Mouse (Mus musculus): ENCODE data around the gene Itgb5.

Itgb5 gene

DNA sequence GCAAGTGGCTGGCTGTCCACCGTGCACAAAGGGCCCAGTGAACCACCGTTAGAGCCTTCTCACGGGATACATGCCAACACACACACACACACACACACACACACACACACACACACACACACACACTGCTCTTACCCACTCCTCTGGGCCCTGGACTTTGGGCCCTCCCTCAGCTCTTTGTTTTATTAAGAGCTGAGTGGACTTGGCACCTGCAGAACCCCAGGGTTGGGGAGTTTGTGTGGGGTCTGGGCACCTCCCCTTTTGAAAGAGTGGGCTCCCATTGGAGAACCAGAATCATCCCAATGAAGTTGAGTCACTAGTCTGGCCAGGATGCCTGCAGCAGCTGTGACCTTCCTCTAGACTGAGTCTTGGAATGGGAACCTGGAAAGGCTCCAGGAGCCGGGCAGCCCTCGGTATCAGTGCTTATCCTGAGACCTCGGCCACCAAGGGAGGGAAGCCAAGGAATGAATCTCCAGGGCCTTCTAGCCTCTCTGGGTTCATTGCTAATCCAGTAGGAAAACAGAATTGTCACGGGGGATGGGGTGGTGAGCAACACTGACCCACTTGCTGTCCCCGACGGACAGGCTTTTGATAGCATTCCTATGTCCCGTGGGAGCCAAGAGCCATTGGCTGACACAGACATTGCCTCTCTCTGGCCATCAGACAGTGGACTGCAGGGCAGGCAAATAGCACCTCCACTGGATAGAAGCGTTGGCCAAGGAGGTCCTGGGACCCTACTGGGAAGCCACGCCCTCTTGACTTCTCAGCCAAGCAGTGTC, 87.2 kb downstream of the Itgb5 start:
- DNase-seq, result peak; percentile 55 to 72

DNA sequence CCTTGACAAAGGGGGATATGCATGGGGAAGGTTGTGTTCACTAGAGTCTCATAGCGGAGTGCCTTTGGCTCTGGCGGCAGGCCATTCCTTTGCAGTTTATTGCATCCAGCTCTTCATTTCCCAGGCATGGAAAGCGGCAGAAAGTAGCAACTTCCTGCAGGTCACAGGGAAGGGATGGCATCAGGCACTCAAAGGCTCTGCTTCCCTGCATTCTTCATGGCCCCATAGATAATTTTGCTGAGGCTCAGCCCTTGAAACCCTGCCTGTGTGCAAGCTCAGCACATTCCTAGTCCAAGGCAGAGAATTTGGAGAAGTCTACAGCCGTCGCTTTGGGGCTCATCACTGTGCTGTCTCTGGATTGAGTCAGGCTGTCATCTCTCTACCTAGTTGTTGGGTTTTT, 87.9 kb downstream of the Itgb5 start:
- no peak for DNase-seq

DNA sequence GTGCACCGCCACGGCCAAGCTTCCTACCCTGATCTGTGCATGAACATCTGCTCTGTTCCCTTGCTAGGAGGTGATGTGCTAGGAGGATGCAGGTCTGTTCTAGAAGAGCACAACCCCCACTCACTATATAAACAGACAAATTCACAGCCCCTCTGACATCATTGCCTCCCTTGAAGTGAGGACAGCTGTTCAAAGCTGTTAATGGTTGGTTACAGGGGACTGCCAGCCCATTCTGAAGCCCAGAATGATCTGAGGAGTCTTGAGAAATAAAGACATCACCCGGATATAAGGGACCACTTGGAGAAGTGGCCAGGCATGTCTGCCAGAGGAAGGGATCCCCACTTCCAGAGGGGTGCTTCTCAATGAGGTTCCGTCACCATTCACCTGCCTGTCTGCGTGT, 88.5 kb downstream of the Itgb5 start:
- DNase-seq, result no peak

DNA sequence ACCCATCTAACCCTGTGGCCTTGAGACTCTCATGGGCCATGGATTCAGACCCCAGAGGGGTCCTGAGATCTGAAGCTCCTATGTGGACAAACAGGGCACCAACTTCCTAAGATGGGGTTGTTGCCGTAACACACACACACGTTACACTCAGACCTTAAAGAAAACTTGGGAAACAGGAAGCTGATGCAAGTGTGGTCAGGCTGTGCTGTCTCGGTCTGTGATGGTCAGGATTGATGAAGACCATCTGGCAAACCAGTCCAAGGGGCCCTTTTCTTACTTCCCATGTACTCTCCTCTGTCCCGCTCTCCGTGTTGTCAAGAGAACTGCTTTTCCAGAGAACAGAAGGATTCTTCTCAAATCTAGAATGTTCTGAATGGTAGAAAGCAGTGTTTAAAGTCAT, 92.0 kb downstream of the Itgb5 start:
- no peak for DNase-seq

DNA sequence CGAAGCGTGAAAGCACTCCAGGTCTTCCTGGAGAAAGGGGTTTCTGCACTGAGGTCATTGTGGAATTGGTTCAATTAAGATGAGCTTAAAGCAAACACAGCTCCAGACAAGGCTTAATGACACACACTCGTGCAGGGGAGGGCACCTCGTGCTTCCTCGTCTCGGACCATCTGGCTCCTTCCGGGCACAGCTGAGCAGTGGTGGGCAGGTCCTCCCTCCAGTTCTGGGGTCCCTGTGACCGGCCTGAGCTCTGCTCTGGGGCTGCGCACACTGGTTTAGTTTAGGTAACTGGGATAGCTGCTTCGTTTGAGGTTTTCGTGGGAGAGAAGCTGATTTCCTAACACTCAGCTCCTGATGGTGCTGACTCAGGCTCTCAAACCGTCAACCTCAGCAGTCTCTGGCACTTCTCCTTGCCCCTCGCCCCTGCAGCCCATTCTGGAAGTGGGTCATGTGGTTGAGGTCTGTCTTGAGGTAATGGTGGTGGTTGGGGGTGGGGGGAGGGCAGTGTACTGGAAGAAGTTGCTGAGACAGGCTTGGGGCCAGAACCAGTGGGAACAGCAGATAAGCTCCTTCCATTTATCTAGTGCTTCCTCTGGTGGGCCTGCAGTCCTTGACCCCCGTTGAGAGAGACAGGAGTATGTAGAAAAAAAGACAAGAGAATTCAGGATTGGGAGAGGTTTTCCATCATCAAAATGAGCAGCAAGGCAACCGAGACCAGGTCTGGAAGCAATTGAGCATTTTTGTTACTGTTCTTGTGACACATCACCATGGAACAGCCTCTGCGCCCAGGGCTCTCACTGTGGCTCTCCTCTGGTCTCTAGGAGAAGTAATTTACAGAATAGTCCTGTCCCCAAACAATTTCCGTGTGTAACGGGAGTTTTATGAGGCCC, 92.9 kb downstream of the Itgb5 start:
- DNase-seq, result peak; percentile 52 to 69

DNA sequence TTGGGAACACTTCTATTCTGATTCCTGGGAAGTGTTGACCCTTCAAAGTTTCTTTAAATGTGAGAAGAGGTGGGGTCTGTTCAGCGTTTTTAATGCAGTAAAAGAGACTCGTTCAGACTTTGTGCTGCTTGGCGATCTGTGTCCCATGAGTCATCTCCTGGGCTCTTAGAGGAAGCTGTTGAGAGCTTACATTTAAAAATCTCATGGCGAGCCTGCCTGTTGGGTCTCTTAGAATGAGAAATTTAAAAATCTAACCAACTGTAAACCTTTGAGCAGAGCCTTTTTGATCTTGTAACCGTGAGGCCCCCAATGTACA, 93.5 kb downstream of the Itgb5 start:
- DNase-seq, result no peak

DNA sequence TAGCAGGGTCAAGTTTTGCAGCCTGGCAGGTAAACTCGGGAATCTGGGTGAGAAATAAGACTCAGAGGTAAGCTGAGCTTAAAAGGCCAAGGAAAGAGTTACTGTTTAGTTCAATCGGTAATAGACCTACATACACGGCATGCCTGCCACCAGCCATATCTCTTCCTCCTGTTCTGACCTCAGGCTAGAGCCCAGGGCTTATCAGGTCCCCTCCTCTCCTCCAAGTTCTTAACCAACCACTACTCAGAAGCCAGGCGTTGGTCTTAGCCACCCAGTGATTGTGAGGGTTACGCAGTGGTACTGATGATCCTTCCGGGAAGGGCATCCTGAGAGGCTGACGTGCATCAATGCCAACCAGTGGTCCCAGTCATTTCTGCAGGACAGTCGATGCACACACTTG, 94.3 kb downstream of the Itgb5 start:
- DNase-seq, result no peak

DNA sequence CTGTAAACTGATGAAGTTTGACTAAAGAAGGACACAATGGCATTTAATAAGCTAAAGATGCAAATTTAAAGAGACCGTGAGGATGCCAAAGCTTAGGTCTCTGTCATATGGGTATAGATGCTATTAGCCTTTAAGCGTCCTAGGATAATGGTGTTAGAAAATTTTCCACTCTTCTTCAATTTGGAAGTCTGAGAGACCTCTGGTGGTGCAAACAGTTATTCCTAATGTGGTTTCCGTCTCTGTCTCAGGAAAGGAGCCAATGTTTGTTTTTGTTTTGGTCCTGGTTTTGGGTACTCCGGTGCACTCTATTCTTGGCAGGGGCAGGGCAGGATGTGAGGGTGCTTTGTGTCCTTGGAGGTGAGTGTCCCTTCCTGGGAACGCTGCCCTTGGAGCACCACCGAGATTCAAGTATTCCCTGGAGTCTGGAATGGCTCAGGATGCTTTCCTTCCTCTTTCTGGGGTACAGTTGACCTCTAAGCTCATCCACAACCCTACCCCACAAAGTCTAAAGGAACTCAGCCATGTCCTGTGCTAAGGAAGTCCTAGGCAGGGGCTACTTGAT, 97.9 kb downstream of the Itgb5 start:
- no peak for DNase-seq

DNA sequence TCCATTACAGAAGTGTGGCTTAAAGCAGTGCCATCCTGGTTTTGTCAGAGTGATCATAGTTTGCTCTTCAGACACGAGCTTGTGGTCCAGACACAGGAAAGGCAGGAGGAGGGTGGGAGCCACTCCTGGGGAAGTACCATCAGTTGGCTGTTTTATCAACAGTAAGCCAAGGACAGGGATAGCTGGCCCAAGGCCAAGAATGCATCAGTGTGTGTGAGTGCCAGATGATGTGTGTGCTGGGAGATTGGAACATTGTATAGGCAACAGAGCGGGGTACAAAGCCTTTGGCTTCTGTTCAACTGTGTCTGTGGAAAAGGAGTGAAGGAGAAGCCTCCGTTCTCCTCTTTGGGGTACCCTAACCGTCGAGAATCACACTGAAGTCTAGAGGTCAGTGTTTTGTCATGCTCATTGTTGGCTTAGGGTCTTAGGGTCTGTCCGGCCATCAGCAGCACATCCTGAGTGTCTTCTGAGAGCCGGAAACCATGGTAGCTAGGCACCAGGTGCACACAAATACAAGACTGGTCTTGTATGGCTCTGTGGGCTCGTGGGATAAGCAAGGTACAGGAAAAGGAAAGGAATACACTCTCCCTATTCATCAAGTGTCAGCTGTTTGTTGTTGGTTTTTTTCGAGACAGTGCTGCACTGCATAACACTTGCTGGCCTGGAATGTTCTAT, 99.5 kb downstream of the Itgb5 start:
- DNase-seq, result no peak

DNA sequence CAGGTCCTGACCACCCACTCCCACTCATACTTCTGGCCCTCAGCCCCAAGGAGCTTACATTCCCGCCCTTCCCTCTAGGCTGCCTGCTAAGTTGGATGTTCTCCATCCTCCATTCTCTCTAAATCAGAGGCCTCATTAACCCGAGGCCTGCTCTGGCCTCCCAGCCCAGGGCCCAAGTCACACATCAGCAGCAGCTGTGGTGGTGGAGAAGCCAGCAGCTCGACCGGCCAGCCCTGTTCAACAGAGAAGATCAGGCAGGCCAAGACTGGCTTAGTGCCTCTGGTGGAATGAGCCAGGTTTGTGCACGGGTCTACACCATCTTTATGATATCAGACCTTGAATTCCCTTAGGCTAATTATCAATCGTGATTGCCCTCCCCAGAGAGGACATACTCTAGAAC, 101.3 kb downstream of the Itgb5 start:
- no peak for DNase-seq

DNA sequence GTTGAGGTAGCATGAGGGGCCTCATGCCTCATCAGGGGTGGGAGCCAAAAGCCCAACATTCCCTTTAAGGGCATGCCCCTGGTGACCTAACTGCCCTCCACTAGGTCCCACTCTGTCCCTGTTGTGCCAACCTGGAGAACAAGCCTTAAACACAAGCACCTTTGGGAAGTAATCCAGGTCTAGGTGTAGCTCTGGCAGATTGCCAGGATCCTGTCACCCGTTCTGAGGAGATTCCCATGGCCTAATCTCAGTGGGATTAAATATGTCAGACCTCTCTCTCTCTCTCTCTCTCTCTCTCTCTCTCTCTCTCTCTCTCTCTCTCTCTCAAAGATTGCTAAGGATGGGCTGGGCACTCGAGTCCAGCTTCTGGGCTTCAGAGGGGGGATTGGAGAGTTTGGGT, 102.2 kb downstream of the Itgb5 start:
- DNase-seq, result no peak

DNA sequence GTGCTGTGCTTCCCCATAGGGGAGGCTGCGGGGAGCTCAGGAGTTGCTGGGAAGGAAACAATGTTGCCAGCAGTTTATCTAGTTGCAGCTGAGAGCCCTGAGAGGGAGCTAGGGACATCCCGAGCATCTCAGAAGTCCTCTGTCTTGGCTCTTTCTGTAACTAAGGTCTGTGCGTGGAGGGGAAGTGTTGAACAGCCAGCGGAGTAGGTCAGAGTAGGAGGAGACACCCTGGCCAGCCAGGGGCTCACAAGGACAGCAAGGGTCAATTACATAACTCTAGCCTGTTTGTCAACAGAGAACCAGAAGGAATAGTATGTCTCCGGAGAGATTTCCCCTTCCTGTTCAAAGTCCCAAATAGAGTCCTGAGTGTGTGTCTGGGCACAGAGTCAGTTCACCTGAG, 102.7 kb downstream of the Itgb5 start:
- peak in 1 of 2 experiments; percentile 16 for DNase-seq

DNA sequence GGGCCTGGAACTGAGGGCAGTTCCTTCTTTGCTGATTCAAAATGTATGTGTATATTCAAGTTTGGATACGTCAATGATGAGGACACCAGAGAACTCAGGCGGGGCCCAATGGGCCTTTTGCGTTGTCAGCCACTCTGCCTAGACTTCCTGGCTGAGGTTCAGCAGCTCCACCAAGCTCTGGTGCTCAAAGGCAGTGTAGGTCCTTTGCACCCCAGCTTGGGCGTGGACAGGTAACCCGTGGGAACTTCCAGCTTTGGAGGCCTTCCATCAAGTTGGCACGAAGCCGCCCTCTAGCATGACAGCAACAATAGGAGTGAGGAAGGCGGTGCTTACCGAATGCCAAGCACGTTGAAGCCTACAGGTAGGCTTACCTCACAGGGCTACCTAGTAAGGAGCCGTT, 103.9 kb downstream of the Itgb5 start:
- DNase-seq, result peak in 1 of 2 experiments; percentile 3

DNA sequence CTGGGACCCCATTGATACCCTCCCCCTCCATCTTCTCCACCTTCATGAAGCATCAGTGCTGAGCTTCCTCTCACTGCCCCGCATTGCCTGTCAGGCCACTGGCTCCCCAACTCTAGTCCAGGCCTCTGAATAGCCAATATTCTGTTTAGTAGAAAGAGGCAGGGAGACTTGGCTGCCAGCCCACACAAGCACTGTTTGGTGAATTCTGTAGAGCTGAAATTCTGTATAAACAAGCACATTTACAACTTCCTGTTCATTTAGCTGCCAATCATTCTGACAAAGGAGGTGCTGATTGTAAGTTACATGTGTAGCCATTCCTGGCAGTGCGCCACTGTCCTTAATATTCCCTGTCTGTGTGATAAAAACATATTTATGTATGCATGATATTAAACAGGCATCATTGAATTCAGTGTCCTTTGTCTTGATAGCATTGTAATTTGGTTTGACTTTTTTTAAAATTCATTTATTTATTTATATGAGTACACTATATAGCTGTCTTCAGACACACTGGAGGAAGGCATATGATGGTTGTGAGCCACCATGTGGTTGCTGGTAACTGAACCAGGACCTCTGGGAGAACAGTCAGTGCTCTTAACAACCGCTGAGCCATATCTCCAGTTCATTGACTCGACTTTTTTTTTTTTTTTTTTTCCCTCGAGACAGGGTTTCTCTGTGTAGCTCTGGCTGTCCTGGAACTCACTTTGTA, 105.4 kb downstream of the Itgb5 start:
- DNase-seq, result peak in 1 of 2 experiments; percentile 57

DNA sequence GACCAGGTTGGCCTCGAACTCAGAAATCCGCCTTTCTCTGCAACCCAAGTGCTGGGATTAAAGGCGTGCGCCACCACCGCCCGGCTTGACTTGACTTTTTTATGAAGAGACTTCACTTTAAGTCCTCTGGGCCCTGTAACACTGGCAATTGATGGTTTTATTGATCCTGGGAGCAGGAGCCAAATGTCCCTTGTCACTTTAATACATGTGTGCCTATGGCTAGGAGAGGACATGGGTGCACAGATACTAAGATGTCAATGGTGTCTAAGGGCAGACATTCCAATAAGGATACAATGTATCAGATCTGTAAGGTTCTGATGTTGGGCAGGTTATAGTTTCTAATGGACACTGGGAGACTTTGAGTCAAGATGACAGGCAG, 105.9 kb downstream of the Itgb5 start:
- DNase-seq, result no peak

DNA sequence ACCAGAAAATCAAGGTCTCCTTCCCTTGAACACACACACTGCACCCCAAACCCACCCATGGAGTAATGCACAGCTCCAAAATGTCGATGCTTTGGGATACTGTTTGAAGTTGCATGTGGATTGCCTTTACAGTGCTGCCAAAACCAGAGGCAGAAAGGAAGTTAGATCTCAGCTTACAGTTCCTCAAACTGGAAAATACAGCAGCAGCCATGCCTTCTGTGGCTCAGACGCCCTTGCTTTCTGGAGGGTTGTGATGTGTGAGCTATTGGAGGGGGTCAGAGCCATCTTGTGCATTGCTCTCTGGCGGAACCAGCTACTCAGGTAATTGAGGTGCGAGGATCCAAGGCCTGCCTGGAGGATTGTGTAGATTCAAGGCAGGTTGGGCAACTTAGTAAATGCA, 107.4 kb downstream of the Itgb5 start:
- no peak for DNase-seq

DNA sequence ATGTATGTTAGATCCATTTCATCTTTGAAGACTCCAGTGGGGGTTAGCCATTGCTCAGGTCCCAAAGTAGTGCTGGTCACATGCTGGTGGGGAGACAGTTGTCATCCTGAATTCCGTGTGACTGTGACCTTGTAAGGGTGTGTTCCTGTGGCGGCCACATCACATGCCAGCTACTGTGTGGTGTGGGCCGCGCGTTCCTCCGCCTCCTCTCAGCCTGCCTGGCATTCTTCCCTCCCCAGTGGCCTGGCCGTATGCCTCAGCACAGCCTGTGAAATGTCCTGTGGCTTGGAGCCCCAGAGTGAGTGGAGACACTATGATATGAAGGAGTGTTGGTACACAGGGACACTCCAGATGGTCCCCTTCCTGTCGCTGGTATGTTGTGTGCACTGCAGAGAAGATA, 108.1 kb downstream of the Itgb5 start:
- DNase-seq, result peak; percentile 92 to 93

DNA sequence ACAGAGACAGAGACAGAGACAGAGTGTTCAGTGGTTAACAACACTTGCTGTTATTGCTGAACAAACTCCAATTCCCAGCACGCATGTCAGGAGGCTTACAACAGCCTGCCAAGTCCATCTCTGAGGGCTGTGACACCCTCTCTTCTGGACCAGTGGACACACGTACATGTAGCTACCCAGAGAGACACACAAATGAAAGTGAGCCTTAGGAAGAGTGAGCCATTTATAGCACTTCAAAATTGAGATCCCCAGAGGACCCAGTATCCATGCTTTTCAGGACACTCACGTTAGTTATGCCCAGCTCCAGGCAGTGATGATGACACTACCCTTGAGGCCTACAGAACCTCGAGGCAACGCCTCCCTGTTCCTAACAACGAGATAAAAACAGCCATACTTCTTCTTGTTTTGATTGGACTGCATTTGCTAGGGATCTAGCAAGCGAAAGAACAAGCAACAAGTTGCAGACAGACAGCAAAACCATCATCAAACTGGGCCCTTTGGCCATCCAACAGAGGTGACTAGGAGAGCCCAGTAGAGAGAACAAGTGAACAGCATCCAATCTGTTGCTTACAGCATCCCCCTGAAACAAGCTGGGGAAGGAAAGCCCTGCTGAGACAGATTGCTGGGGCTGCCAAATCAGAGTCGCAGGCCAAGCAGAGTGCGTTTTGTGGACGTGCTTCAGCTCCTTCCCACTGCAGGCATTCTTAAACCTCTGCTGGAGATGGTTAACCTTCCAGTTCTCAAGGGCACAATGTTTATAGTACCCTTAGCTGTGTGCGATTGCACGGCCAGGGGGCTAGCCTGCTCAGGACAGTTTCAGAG, 109.1 kb downstream of the Itgb5 start:
- peak; percentile 53 to 64 for DNase-seq

DNA sequence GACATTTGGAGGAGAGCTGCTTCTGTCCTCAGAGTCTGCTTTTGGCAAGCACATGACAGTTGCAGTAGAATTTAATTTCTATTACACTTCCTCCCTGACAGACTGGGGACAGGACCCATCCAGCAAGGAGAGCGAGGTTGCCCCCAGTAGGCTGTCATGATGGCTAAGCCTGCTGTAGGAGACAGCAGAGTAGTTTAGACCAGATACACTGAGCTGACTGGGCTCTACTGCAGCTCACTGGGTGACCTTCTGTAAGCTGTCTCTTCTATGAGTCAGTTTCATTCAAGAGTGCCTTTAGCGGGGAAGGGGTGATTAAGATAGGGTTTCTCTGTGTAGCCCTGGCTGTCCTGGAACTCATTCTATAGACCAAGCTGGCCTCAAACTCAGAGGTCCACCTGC, 109.7 kb downstream of the Itgb5 start:
- peak in 1 of 2 experiments; percentile 54 for DNase-seq

DNA sequence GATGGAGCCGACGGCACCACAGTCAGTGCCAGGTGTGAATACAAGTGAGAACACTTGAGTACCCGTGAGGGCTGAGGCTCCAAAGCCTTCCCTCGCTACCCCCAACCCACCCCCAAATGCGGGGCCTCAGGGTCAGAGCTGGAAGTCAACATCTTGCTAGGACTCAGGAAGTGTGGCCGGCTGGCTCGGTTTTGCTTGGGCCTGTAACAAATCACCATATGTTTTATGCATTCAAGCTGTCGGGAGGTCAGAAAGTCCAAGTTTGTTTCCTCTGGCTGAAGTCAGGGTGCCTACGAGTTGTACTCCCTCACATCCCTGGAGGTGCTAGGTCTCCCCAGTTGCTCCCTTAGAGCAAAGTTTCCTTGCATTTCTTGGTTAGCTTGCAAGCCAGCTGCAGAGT, 110.2 kb downstream of the Itgb5 start:
- peak in 1 of 2 experiments; percentile 39 for DNase-seq

DNA sequence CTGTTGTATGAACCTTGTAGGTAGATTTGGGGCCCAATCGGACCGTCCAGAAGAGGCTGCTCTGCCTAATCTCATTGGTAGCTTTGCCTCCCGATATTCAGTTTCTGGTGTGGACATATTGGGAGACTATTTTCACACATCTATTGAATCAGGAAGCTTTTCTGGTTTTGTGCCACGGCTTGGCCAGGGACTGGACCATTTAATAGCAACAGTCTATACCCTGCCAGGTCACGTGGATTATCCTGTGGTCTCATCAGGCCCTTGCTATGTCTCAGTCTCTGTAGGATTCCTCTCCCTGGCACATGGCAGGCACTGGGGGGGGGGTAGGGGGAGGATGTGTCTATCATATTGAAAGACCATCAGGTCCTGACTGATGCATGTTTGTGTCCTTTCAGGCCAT, 110.6 kb downstream of the Itgb5 start:
- peak; percentile 65 to 72 for DNase-seq

DNA sequence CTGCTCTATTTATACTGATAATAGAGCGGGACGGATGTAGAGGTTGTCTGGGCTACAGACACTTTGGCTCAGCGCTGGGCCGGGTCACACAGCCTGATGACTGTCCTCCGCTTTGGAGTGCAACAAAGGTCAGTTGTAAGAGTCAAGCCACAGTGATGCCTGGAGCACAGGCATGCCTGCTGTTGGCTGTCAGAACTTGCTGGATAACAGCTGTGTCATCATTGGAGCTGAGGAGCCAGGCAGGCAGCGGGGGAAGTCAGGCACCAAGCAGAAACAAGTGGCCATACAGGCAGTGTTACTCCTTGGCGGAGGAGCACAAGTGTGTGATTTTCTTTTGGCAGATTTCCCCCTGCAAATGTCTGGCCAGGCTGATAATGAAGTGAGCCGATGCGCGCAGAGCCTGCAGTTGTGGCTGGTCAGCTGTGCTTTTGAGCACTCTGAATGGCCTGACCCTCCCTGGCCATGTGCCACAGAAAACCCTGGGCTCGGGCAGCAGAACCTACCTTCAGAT, 111.9 kb downstream of the Itgb5 start:
- peak; percentile 50 to 53 for DNase-seq
